Mouse (Mus musculus) mouse embryonic stem cell (cell line): ENCODE results near the gene Dars2.

Experiments
- in situ Hi-C, 2 experiments: fragments of 300-500 bp; cut with MboI; formaldehyde crosslinking; loops; 1 replicate in 1 of 2; 3 replicates in 1 of 2; pipeline ENCODE4 v1.14.3; 2019 to 2020; ENCODE audit warnings: low sequenced_read_pairs in 2 of 2, low pct_unique_long_range_greater_than_20kb in 1 of 2, mixed read lengths in 1 of 2; ENCODE audit not compliant: unreplicated experiment in 1 of 2

Dars2 gene

GRCm38 (mm10) chr1:161070352-161071271 is at the start of gene Dars2, which contains the start of gene Cenpl:
Gene Dars2 (minus strand): TSS chr1:161070658.
Gene Cenpl (plus strand): TSS chr1:161070713.
- in situ Hi-C loops: loop anchor here in 1 of 2 experiments (10.0 kb wide), 1 partner anchor 94 kb away; no protein-coding TSS in a partner anchor

- in situ Hi-C loops: no loop called here
Observed at GRCm38 (mm10) chr1:161114591-161114990, 44.1 kb upstream of the Dars2 start.

DNA sequence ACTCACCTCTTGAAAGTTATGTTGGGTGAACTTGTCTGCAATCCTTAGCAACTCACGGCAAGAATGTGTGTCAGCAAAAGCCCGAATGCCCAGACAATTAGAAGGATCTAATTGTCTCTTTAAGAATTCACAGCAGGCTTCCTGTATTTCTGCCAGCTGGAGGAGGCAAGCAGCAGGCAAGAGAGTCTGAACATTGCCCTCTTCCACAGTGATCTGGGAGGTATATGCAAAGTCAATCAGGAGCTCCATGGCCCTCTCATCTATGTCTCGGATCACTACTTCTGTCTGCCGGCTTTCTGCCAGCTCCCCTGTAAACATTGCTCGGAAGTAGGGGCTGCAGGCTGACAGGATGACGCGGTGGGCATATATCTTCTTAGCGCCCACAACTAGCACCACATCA is 38.8 kb upstream of the Dars2 start:
- in situ Hi-C loops: no loop called here

DNA sequence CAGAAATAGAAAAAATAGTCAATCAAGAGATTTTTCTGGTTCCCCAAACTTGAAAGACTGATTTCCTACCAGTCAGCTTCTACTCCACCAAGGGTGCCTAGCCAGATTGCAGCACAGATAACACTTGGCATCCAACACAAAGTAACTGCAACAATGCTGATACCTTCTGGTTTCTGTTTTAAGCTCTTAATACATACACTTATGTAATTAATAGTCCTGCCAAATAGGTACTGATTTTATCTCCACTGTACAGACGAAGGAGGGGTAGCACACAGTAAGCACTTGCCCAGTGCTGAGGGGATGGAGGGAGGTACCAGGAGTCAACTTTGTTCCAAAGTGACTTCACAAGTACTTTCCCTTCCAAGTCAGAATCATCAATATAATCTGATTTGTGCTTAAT is 33.4 kb upstream of the Dars2 start:
- in situ Hi-C loops: no loop called here

DNA sequence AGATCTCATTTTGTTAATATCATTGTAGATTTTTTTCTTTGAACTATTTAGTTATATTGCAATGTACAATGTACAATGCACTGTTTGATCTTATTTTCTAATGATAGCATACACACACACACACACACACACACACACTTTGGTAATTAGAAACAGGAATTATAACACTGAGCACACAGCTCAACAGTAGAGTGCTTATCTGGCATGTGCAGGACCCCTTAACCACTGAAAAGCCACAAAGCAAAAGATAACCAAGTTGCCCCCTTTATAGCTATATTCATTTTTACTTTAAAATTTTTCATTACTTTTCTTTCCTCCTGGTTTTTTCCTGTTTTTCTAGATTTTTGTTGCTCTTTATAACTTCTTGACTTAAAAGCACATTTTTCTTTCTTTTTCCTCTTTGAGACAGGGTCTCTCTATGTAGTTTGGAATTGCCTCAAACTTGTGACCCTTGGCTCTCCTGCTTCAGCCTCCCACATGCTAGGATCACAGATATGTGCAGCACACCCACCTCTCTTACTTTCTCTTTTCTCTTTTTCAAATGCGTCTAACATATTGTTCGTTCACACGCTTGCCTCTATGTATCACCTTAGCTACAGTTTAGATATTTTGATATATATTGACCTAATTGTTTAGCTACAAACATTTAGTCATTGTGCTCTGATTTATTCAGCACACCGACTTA is 29.4 kb upstream of the Dars2 start:
- in situ Hi-C loops: no loop called here

DNA sequence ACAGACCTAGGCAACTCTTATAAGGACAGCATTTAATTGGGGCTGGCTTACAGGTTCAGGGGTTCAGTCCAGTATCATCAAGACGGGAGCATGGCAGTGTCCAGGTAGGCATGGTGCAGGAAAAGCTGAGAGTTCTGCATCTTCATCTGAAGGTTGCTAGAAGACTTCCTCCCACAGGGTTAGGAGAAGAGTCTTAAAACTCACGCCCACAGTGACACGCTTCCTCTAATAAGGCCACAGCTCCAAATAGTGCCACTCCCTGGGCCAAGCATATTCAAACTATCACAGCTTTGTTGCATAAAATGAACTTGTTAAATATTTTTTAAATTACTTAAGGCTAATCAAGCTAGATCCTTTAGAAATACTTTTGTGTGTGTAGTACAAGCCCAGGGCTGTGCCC is 6.8 kb upstream of the Dars2 start:
- in situ Hi-C loops: loop anchor here in 1 of 2 experiments (10.0 kb wide), 1 partner anchor 88 kb away; no protein-coding TSS in a partner anchor

DNA sequence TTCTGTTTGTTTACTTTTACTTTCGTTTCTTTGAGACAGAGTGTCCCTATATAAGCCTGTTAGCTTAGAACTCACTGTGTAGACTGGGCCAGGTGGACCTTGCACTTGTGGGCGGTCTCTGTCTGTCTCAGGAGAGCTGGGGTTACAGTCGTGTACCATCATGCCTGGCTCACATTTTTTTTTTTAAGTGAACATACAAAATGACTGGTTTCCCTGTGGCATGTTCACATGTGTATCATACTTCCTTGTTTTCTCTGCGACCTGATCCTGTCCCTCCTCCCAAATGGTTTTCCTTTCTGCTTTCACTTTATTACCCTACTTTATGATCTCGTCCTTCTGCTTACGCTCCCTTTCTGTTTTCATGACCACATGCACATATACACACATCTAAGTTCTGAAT is 5.8 kb upstream of the Dars2 start:
- in situ Hi-C loops: loop anchor here in 1 of 2 experiments (10.0 kb wide), 1 partner anchor 89 kb away; no protein-coding TSS in a partner anchor

- in situ Hi-C loops: loop anchor here in 1 of 2 experiments (10.0 kb wide), 1 partner anchor 94 kb away; no protein-coding TSS in a partner anchor
Observed at GRCm38 (mm10) chr1:161071272-161071620, 788 bp upstream of the Dars2 start.

DNA sequence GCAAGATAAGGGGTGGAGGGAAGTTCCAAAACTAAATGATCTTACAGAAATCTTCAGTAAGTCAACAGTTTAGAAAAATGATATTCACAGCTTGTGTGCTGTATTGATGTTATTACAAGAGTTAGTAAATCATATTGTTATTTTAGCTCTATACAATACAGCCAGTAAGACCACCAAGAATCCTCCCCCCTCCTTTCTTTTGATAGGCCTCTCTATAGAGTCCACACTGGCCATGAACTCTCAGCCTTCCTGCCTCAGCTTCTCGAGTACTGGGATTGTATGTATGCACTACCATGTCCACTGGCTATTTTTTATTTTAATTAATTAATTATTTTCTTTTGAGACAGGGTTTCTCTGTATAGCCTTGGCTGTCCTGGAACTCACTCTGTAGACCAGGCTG is 7.1 kb downstream of the Dars2 start:
- in situ Hi-C loops: no loop called here

GRCm38 (mm10) chr1:161057164-161057563 is 13.3 kb downstream of the Dars2 start:
- in situ Hi-C loops: loop anchor here in 1 of 2 experiments (10.0 kb wide), 1 partner anchor 118 kb away; no protein-coding TSS in a partner anchor

- in situ Hi-C loops: no loop called here
Observed at GRCm38 (mm10) chr1:161046972-161047371, 23.5 kb downstream of the Dars2 start.

DNA sequence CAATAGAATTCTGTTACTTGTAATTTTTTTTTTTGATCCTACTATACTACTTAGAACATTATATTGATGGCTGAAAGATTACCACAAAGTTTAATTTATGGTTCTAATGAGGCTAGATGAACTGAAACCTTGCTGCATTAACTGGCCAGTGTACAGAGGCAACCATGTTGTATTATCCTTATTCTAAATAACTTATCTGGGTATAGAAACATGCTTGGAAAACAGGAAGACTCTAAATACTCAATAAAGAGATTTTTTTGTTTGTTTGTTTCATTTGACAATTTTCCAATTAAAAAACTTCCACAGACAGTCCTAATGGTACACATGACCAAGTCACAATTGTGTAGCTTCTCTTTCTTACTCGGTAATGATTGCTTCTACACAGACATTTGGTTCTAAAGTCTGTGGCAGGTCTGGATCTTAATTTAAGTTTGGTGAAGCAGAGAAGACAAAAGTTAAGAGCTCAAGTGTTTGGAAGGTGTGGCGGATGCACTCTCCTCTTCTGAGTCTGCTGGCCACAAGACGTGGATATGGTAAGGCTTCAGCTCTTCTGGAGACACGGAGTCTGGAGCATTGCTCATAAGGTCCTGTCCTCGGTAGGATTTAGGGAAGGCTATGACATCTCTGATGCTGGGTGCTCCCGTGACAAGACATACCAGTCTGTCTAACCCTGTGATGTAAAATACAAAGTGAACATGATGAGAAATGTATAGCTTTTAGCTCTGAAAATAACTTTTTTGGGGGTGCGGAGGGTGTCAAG is 29.0 kb downstream of the Dars2 start:
- in situ Hi-C loops: no loop called here

DNA sequence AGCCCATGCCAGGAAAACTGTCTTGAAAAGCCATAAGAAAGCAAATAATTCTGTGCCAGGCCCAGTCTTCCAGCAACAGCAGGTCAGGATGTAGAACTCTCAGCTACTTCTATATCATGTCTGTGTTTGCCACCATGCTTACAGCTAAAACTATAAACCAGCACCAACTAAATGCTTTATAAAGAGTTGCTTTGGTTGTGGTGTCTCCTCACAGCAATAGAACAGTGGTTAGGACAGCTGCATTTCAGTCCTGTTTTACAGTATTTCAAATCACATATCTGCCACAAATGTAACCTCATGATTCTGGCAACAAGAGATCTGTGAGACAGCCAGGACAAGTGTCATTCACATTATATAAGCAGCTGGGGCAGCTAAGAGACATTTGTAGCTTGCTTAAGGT is 29.6 kb downstream of the Dars2 start:
- in situ Hi-C loops: no loop called here

DNA sequence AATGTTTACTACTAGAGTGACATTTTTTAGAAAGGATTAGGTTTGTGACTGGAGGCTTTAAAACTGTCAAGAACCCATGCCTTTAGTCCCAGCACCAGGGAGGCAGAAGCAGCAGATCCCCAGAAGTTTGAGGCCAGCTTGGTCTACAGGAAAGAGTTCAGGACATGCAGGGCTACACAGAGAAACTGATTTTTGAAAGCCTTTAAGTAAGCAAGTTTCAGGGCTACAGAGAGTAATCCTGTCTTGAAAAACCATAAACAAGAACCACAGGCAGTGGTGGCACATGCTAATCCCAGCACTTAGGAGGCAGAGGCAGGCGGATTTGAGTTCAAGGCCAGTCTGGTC is 30.1 kb downstream of the Dars2 start:
- in situ Hi-C loops: no loop called here

GRCm38 (mm10) chr1:161039741-161040425 is 30.6 kb downstream of the Dars2 start:
- in situ Hi-C loops: no loop called here

DNA sequence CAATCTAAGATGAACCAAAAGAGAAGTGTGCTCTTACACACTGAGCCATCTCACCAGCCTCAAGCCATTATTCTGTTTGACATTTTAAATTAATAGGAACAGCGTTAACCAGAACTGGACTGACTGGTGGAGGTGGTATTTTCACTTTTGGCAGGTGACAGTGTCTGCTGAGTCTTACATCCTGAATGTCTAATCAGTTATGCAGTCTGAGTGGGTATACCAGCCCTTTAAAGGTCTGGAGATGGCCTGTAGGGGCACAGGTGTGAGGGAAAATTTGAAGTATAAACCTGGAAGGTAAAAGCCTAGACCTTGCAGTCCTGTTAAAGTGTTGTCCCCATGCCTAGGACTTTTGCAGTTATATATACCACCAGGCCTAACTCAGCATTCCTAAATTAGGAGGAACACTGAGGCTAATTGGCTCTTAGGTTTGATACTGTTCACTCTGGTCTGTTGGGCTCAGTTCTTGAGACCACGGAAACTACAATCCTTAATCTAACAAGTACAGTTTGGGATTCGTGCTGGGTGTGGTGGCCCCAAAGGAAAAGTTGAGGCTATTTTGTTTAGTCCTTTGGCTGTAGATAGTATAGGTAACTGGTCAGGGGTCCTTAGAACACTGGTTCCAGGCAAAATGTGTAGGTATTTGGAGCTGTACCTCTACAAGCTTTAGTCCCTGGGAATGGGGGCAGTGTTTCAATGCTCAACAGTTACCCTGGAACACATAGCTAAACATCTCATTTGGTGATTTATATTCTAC is 31.3 kb downstream of the Dars2 start:
- in situ Hi-C loops: no loop called here

DNA sequence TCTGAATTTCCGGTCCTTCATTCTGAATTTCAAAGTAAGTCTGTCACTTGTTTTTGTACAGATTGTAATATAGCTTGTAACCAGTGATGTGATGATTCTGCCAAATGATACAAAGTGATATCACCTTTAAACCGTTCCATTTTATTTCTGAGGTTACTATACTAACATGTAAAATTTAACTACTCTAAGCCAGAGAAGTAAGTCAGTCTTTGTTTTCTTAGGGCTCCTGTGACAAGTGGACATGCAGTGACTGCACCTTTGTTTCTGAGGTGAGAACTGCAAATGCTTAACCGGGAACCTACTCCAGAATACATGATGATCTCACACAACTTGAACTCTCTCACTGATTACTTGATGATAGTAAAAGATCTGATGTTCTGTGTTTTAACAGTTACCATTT is 32.5 kb downstream of the Dars2 start:
- in situ Hi-C loops: no loop called here

GRCm38 (mm10) chr1:161037599-161037998 is 32.9 kb downstream of the Dars2 start:
- in situ Hi-C loops: no loop called here
